Mouse (Mus musculus) 3T3-L1 (cell line): ENCODE measurements around the gene Dph5.

Experiments
- DNase-seq: peaks from one replicate; pipeline ENCODE4 v3.0.0-alpha.2; 2015; ENCODE audit warnings: low read depth, low spot score

The Dph5 gene

GRCm38 (mm10) chr3:115951221-115951620 is 63.6 kb downstream of the Dph5 start:
- DNase-seq: no peak

- no peak for DNase-seq
Measured at GRCm38 (mm10) chr3:115952356-115952755, 64.7 kb downstream of the Dph5 start.

GRCm38 (mm10) chr3:115953088-115953487 is 65.5 kb downstream of the Dph5 start:
- no peak for DNase-seq

- DNase-seq: no peak
Measured at GRCm38 (mm10) chr3:115957223-115957622, 69.6 kb downstream of the Dph5 start.

- DNase-seq: peak; percentile 82
Measured at GRCm38 (mm10) chr3:115961311-115962027, 73.8 kb downstream of the Dph5 start.

- peak; percentile 98 for DNase-seq
Measured at GRCm38 (mm10) chr3:115962028-115962415, 74.4 kb downstream of the Dph5 start.

GRCm38 (mm10) chr3:115963597-115963996 is 76.0 kb downstream of the Dph5 start:
- no peak for DNase-seq

GRCm38 (mm10) chr3:115964071-115964470 is 76.4 kb downstream of the Dph5 start:
- no peak for DNase-seq

- DNase-seq: peak; percentile 94
Measured at GRCm38 (mm10) chr3:115968745-115969530, 81.3 kb downstream of the Dph5 start.

GRCm38 (mm10) chr3:115971045-115971785 is 83.6 kb downstream of the Dph5 start:
- no peak for DNase-seq

GRCm38 (mm10) chr3:115971891-115972646 is 84.4 kb downstream of the Dph5 start:
- DNase-seq: no peak

- no peak for DNase-seq
Measured at GRCm38 (mm10) chr3:115974228-115974627, 86.6 kb downstream of the Dph5 start.

- no peak for DNase-seq
Measured at GRCm38 (mm10) chr3:115974995-115975394, 87.4 kb downstream of the Dph5 start.

- peak; percentile 71 for DNase-seq
Measured at GRCm38 (mm10) chr3:115979000-115979399, 91.4 kb downstream of the Dph5 start.

GRCm38 (mm10) chr3:115983217-115983616 is 95.6 kb downstream of the Dph5 start:
- no peak for DNase-seq
